In genomic region chr14:45656831-45657640, GRCm38 (mm10) we compare ENCODE assay signal across 7 mouse cellular contexts. TPM values are rescaled to one million over a fixed set of nuclear protein-coding genes. Genes with fewer than 3 reads are reported as not detected.
DNase-seq lines count a peak whose midpoint lies in the region; ATAC-seq and TF ChIP-seq lines count a peak whose summit lies in the region.

No protein-coding gene starts in this region.

- H3K4me2 ChIP-seq in intestine, postnatal 0 days (replicated peaks; ENCODE audit: low read depth) = peak overlapping the region; percentile 90
- H3K4me2 ChIP-seq in limb, embryonic 12.5 days = peak overlapping the region; percentile 95
- peak overlapping the region; percentile 78 for H3K4me2 ChIP-seq in midbrain, embryonic 14.5 days (ENCODE audit: low read length)

- H3K9me3 ChIP-seq in intestine, postnatal 0 days (ENCODE audit: control insufficient read depth) = no peaks in the 10 kb centered on the region
- H3K9me3 ChIP-seq in limb, embryonic 12.5 days = no peaks in the 10 kb centered on the region
- no peaks in the 10 kb centered on the region for H3K9me3 ChIP-seq in midbrain, embryonic 14.5 days (ENCODE audit: control insufficient read depth, low read length)

- DNase-seq in adrenal gland, adult 2 months = peak; percentile 79
- peak; percentile 73 for DNase-seq in embryo, embryonic 9.5 days (ENCODE audit: extremely low spot score)
- DNase-seq in midbrain, embryonic 14.5 days = peak; percentile 74
- peak in 1 of 2 experiments; percentile 38 for DNase-seq in spleen, adult 2 months (ENCODE audit: low read depth in 1 of 2, low spot score in 2 of 2)

- peak; percentile 51 for TF ChIP-seq CTCF in intestine, postnatal 0 days (IDR thresholded peaks at IDR 0.05; ENCODE audit: low read depth)
- no peak for TF ChIP-seq CTCF in spleen, adult 2 months (IDR thresholded peaks at IDR 0.05; ENCODE audit: extremely low read depth, insufficient read depth, insufficient read length, insufficient replicate concordance)

- peak overlapping the region; percentile 84 for H3K9ac ChIP-seq in intestine, postnatal 0 days (ENCODE audit: low read depth, low read length)
- peak overlapping the region; percentile 79 for H3K9ac ChIP-seq in limb, embryonic 12.5 days (replicated peaks)
- H3K9ac ChIP-seq in midbrain, embryonic 14.5 days (replicated peaks; ENCODE audit: low read length) = peak overlapping the region; percentile 84

- peaks cover 20% of the 10 kb centered on the region; the same call in 1 of the 2 replicates for H3K4me1 ChIP-seq in intestine, postnatal 0 days (replicated peaks; ENCODE audit: control insufficient read depth, insufficient read depth, low read length)
- peaks cover 20% of the 10 kb centered on the region for H3K4me1 ChIP-seq in limb, embryonic 12.5 days (replicated peaks)
- peaks cover 24% of the 10 kb centered on the region for H3K4me1 ChIP-seq in midbrain, embryonic 14.5 days (ENCODE audit: control insufficient read depth, insufficient read depth, low read length)
- H3K4me1 ChIP-seq in spleen, adult 2 months (ENCODE audit: control insufficient read depth, insufficient read depth, insufficient read length) = peaks cover 11% of the 10 kb centered on the region; the same call in 1 of the 2 replicates

- ATAC-seq in granulocyte monocyte progenitor cell, adult 5-6 weeks (replicated peaks; ENCODE audit: poor library complexity, severe bottlenecking) = peak; percentile 17
- ATAC-seq in intestine, postnatal 0 days = peak; percentile 7
- ATAC-seq in limb, embryonic 12.5 days (ENCODE audit: insufficient number of reproducible peaks, insufficient read depth, low FRiP score, low TSS enrichment, low read depth) = peak; percentile 48
- ATAC-seq in midbrain, embryonic 14.5 days (ENCODE audit: low FRiP score, low TSS enrichment) = peak; percentile 51

- TF ChIP-seq POLR2A in spleen, adult 2 months (IDR thresholded peaks at IDR 0.05; ENCODE audit: low read depth, low read length) = no peak

- H3K36me3 ChIP-seq in intestine, postnatal 0 days (ENCODE audit: control insufficient read depth, insufficient read depth) = no peaks in the 10 kb centered on the region
- H3K36me3 ChIP-seq in limb, embryonic 12.5 days = no peaks in the 10 kb centered on the region
- no peaks in the 10 kb centered on the region for H3K36me3 ChIP-seq in midbrain, embryonic 14.5 days (ENCODE audit: control insufficient read depth, insufficient read depth, low read length)
- peaks cover 2% of the 10 kb centered on the region; the same call in 1 of the 2 replicates for H3K36me3 ChIP-seq in spleen, adult 2 months (ENCODE audit: control insufficient read depth, insufficient read depth, low read length)

- WGBS in intestine, postnatal 0 days = under 1% methylated on average over 66 of the region's 69 CpGs
- WGBS in limb, embryonic 12.5 days = under 1% methylated on average over 69 of the region's 69 CpGs
- WGBS in midbrain, embryonic 14.5 days = under 1% methylated on average over 67 of the region's 69 CpGs
- WGBS in spleen, adult 2 months = 1% methylated on average over 69 of the region's 69 CpGs

- peak overlapping the region; percentile 94 for H3K27ac ChIP-seq in intestine, postnatal 0 days (ENCODE audit: low read depth, low read length)
- H3K27ac ChIP-seq in limb, embryonic 12.5 days = peak overlapping the region; percentile 91
- H3K27ac ChIP-seq in midbrain, embryonic 14.5 days (replicated peaks; ENCODE audit: low read depth, low read length) = peak overlapping the region; percentile 93
- H3K27ac ChIP-seq in spleen, adult 2 months (ENCODE audit: insufficient read depth, low read length) = peak overlapping the region; percentile 95

- no peaks in the 10 kb centered on the region for H3K27me3 ChIP-seq in intestine, postnatal 0 days (replicated peaks; ENCODE audit: control insufficient read depth, insufficient read depth, low read length)
- peaks cover 4% of the 10 kb centered on the region; the same call in 1 of the 2 replicates for H3K27me3 ChIP-seq in limb, embryonic 12.5 days
- no peaks in the 10 kb centered on the region for H3K27me3 ChIP-seq in midbrain, embryonic 14.5 days (ENCODE audit: control insufficient read depth, insufficient read depth, low read length)
- H3K27me3 ChIP-seq in spleen, adult 2 months (ENCODE audit: control insufficient read depth, insufficient read depth, low read length) = no peaks in the 10 kb centered on the region; the same call in 1 of the 2 replicates

- H3K4me3 ChIP-seq in intestine, postnatal 0 days (ENCODE audit: low read depth, low read length) = peak overlapping the region; percentile 81
- peak overlapping the region; percentile 83 for H3K4me3 ChIP-seq in limb, embryonic 12.5 days (replicated peaks)
- peak overlapping the region; percentile 71 for H3K4me3 ChIP-seq in midbrain, embryonic 14.5 days (replicated peaks; ENCODE audit: low read depth, low read length)
- peak overlapping the region; percentile 87 for H3K4me3 ChIP-seq in spleen, adult 2 months (ENCODE audit: extremely low read depth, insufficient read depth, insufficient read length)

RNA-seq across cellular contexts. Expression of gene Ddhd1, which starts 0.9 kb away (rescaled TPM):
- total RNA-seq in adrenal gland, adult 2 months (2021) = 10 to 100 TPM; 19.9 to 20.9 TPM
- 8.3 and 9.7 TPM in 2 replicates for polyA plus RNA-seq in adrenal gland, adult 2 months (2012; rRNA removed)
- 17.7 and 22.1 TPM in 2 replicates for total RNA-seq in granulocyte monocyte progenitor cell, adult 5-6 weeks (2014; fragmentation: Nextera tagmentation)
- 22.4 and 22.6 TPM in 2 replicates for total RNA-seq in granulocyte monocyte progenitor cell, adult 5-6 weeks (2017)
- 10.6 and 12.0 TPM in 2 replicates for polyA plus RNA-seq in intestine, postnatal 0 days (2015; fragmentation: Nextera tagmentation; extraction: Ambion mirVana)
- polyA plus RNA-seq in limb, embryonic 12.5 days (2016; fragmentation: Nextera tagmentation; extraction: Ambion mirVana) = 7.6 and 10.4 TPM in 2 replicates
- polyA plus RNA-seq in midbrain, embryonic 14.5 days (2014; fragmentation: Nextera tagmentation; extraction: Ambion mirVana) = 23.7 and 25.2 TPM in 2 replicates
- 10.6 and 12.0 TPM in 2 replicates for polyA plus RNA-seq in spleen, adult 2 months (2012; rRNA removed)
